Mouse (Mus musculus): ENCODE measurements around the gene Gm16867.
"Not testable (repeated sequence)": the region's sequence is repeated elsewhere in the genome, so short reads cannot be mapped to it uniquely, and the experiment has no call there.

- not testable (repeated sequence) for TF ChIP-seq CEBPB (IDR thresholded peaks at IDR 0.05; ENCODE audit: insufficient read depth, poor library complexity, severe bottlenecking); POLR2A (IDR thresholded peaks at IDR 0.05; ENCODE audit: insufficient read length, low read depth); USF1 (IDR thresholded peaks at IDR 0.05; ENCODE audit: low read depth); TCF3 (IDR thresholded peaks at IDR 0.05; ENCODE audit: insufficient read length, low read depth); SRF (IDR thresholded peaks at IDR 0.05; ENCODE audit: control insufficient read depth, insufficient read length, low read depth); REST (IDR thresholded peaks at IDR 0.05; ENCODE audit: insufficient read depth, insufficient read length); TCF12 (IDR thresholded peaks at IDR 0.05; ENCODE audit: insufficient read depth, poor library complexity, severe bottlenecking); E2F4 (IDR thresholded peaks at IDR 0.05; ENCODE audit: insufficient read depth); POLR2AphosphoS2 (IDR thresholded peaks at IDR 0.05; ENCODE audit: insufficient read length, low read depth); MAX (IDR thresholded peaks at IDR 0.05; ENCODE audit: low read depth); MYOG (IDR thresholded peaks at IDR 0.05; ENCODE audit: control insufficient read depth in 1 of 3, insufficient read depth in 1 of 3, insufficient read length in 2 of 3, low read depth in 2 of 3); MYOD1 (IDR thresholded peaks at IDR 0.05; ENCODE audit: control insufficient read depth in 1 of 3, insufficient read length in 2 of 3, low read depth in 2 of 3)
Observed at GRCm38 (mm10) chr14:69457691-69458090, 45.5 kb downstream of the Gm16867 start.
